Mouse (Mus musculus) neural tube, embryonic 10.5 days (tissue): ENCODE measurements around the gene Dapp1.
"Not testable (repeated sequence)": the region's sequence is repeated elsewhere in the genome, so short reads cannot be mapped to it uniquely, and the experiment has no call there.

Experiments
- DNase-seq: peaks from one replicate; pipeline ENCODE4 v3.0.0-alpha.2; 2017; ENCODE audit warnings: low spot score; ENCODE audit errors: extremely low spot score

The Dapp1 gene

GRCm38 (mm10) chr3:137919398-137919797 is 61.9 kb downstream of the Dapp1 start:
- DNase-seq: no peak

- DNase-seq: no peak
Measured at GRCm38 (mm10) chr3:137918932-137919311, 62.4 kb downstream of the Dapp1 start.

- peak; percentile 88 for DNase-seq
Measured at GRCm38 (mm10) chr3:137918172-137918931, 63.0 kb downstream of the Dapp1 start, which contains the start of gene Lamtor3. Gene Lamtor3 (plus strand): TSS chr3:137918506.

GRCm38 (mm10) chr3:137917694-137918171 is 63.6 kb downstream of the Dapp1 start:
- DNase-seq: no peak

GRCm38 (mm10) chr3:137914567-137914966 is 66.8 kb downstream of the Dapp1 start:
- not testable (repeated sequence) for DNase-seq

GRCm38 (mm10) chr3:137913093-137913492 is 68.3 kb downstream of the Dapp1 start:
- no peak for DNase-seq

GRCm38 (mm10) chr3:137900149-137900548 is 81.2 kb downstream of the Dapp1 start:
- no peak for DNase-seq

GRCm38 (mm10) chr3:137897685-137898084 is 83.7 kb downstream of the Dapp1 start:
- no peak for DNase-seq

GRCm38 (mm10) chr3:137896867-137897266 is 84.5 kb downstream of the Dapp1 start:
- no peak for DNase-seq

GRCm38 (mm10) chr3:137896386-137896785 is 85.0 kb downstream of the Dapp1 start:
- DNase-seq: no peak

GRCm38 (mm10) chr3:137895196-137895595 is 86.1 kb downstream of the Dapp1 start:
- DNase-seq: no peak

- no peak for DNase-seq
Measured at GRCm38 (mm10) chr3:137893789-137894188, 87.6 kb downstream of the Dapp1 start.

GRCm38 (mm10) chr3:137892118-137892517 is 89.2 kb downstream of the Dapp1 start:
- no peak for DNase-seq

GRCm38 (mm10) chr3:137891089-137891488 is 90.3 kb downstream of the Dapp1 start:
- no peak for DNase-seq

- DNase-seq: no peak
Measured at GRCm38 (mm10) chr3:137887961-137888360, 93.4 kb downstream of the Dapp1 start.

GRCm38 (mm10) chr3:137881093-137881492 is 100.3 kb downstream of the Dapp1 start:
- no peak for DNase-seq
